Mouse (Mus musculus) CH12.LX (cell line): ENCODE results near the gene Slc52a3. TPM values are rescaled to one million over a fixed set of nuclear protein-coding genes. Genes with fewer than 3 reads are reported as not detected.

Source experiments
- DNase-seq: peaks from one replicate; pipeline ENCODE4 v3.0.0-alpha.2; 2013; ENCODE audit errors: extremely low read depth
- H3K27ac ChIP-seq: 2 replicates; pipeline ENCODE4 v1.5.1; 2012; ENCODE audit warnings: low read depth, mild to moderate bottlenecking, control low read depth, moderate library complexity; ENCODE audit not compliant: insufficient read depth
- H3K27me3 ChIP-seq: replicated peaks from 2 replicates; pipeline ENCODE3; 2012; ENCODE audit warnings: inconsistent platforms
- H3K36me3 ChIP-seq, 2 experiments: replicated peaks in 1 of 2; 2 replicates each; pipeline versions ENCODE3 to v1.6.1; 2012; ENCODE audit warnings: inconsistent platforms in 1 of 2, low read length in 1 of 2, mild to moderate bottlenecking in 1 of 2, mixed read lengths in 1 of 2, moderate library complexity in 1 of 2; ENCODE audit not compliant: control insufficient read depth in 1 of 2, insufficient read depth in 1 of 2
- H3K4me1 ChIP-seq, 2 experiments: 2 replicates each; pipeline ENCODE4 v1.6.1; 2012; ENCODE audit warnings: inconsistent platforms in 1 of 2, moderate library complexity in 1 of 2; ENCODE audit not compliant: insufficient read depth in 2 of 2, control insufficient read depth in 1 of 2
- H3K4me2 ChIP-seq: 2 replicates; pipeline ENCODE4 v1.6.1; 2012; ENCODE audit warnings: low read depth, mild to moderate bottlenecking, control low read depth; ENCODE audit not compliant: poor library complexity, insufficient read depth, severe bottlenecking
- H3K4me3 ChIP-seq, 3 experiments: fragments of 150-350 bp in 1 of 3; sonication (generic) in 1 of 3; replicated peaks in 1 of 3; 2 replicates each; pipeline versions ENCODE3 to v1.5.1; 2011 to 2012; ENCODE audit warnings: low read depth in 2 of 3, low read length in 2 of 3, mild to moderate bottlenecking in 2 of 3, moderate library complexity in 2 of 3, control low read depth in 1 of 3, improper control_type of control experiment in 1 of 3, inconsistent platforms in 1 of 3, mixed read lengths in 1 of 3; ENCODE audit not compliant: poor library complexity in 1 of 3
- H3K79me2 ChIP-seq: replicated peaks from 2 replicates; pipeline ENCODE4 v1.6.1; 2012; ENCODE audit warnings: mild to moderate bottlenecking, moderate library complexity; ENCODE audit not compliant: control insufficient read depth, poor library complexity, insufficient read depth, severe bottlenecking; ENCODE audit errors: extremely low read depth
- H3K9ac ChIP-seq: 2 replicates; pipeline ENCODE4 v1.6.1; 2012; ENCODE audit warnings: low read depth, mild to moderate bottlenecking, control low read depth, moderate library complexity; ENCODE audit not compliant: insufficient read depth
- H3K9me3 ChIP-seq: replicated peaks from 2 replicates; pipeline ENCODE3; 2012; ENCODE audit warnings: low read length, inconsistent platforms, mixed read lengths
- BHLHE40 ChIP-seq: IDR thresholded peaks from 2 replicates; pipeline ENCODE4 v1.6.1; 2011; ENCODE audit warnings: mild to moderate bottlenecking, low read depth, low read length, improper control_type of control experiment
- CHD1 ChIP-seq: IDR thresholded peaks from 2 replicates; pipeline ENCODE4 v1.6.1; 2012; ENCODE audit warnings: low read depth, low read length, improper control_type of control experiment, inconsistent platforms
- CHD2 ChIP-seq: IDR thresholded peaks from 2 replicates; pipeline ENCODE4 v1.6.1; 2011; ENCODE audit warnings: low read length, improper control_type of control experiment
- ELF1 ChIP-seq: IDR thresholded peaks from 2 replicates; pipeline ENCODE4 v1.6.1; 2014; ENCODE audit warnings: low read depth, mild to moderate bottlenecking, inconsistent platforms, low read length, improper control_type of control experiment
- HCFC1 ChIP-seq: IDR thresholded peaks from 2 replicates; pipeline ENCODE4 v1.6.1; 2012; ENCODE audit warnings: low read depth, mild to moderate bottlenecking, inconsistent platforms, low read length, improper control_type of control experiment
- JUN ChIP-seq: IDR thresholded peaks from 2 replicates; pipeline ENCODE4 v1.6.1; 2011; ENCODE audit warnings: low read depth, mild to moderate bottlenecking, low read length, improper control_type of control experiment, moderate library complexity; ENCODE audit not compliant: insufficient read depth
- JUND ChIP-seq: conservative IDR thresholded peaks from 2 replicates; pipeline ENCODE4 v1.6.1; 2011; ENCODE audit warnings: low read depth, low read length, improper control_type of control experiment
- KAT2A ChIP-seq: IDR thresholded peaks from 2 replicates; pipeline ENCODE4 v1.6.1; 2012; ENCODE audit warnings: low read length, improper control_type of control experiment, inconsistent platforms; ENCODE audit not compliant: insufficient replicate concordance
- MAX ChIP-seq: IDR thresholded peaks from 2 replicates; pipeline ENCODE4 v1.6.1; 2011; ENCODE audit warnings: low read length, improper control_type of control experiment
- MAZ ChIP-seq: IDR thresholded peaks from 2 replicates; pipeline ENCODE4 v1.6.1; 2012; ENCODE audit warnings: low read depth, mild to moderate bottlenecking, inconsistent platforms, low read length, improper control_type of control experiment, moderate library complexity
- MEF2A ChIP-seq: IDR thresholded peaks from 2 replicates; pipeline ENCODE4 v1.6.1; 2014; ENCODE audit warnings: low read depth, mild to moderate bottlenecking, inconsistent platforms, low read length, improper control_type of control experiment, borderline replicate concordance
- NELFE ChIP-seq: IDR thresholded peaks from 2 replicates; pipeline ENCODE4 v1.6.1; 2011; ENCODE audit warnings: low read depth, low read length, improper control_type of control experiment
- NRF1 ChIP-seq: IDR thresholded peaks from 2 replicates; pipeline ENCODE4 v1.6.1; 2014; ENCODE audit warnings: low read depth, mild to moderate bottlenecking, inconsistent platforms, low read length, improper control_type of control experiment, moderate library complexity
- PAX5 ChIP-seq: IDR thresholded peaks from 2 replicates; pipeline ENCODE4 v1.6.1; 2012; ENCODE audit warnings: low read length, inconsistent platforms, mixed read lengths
- POLR2A ChIP-seq: IDR thresholded peaks from 2 replicates; pipeline ENCODE4 v1.6.1; 2011; ENCODE audit warnings: low read depth, mild to moderate bottlenecking, improper control_type of control experiment, low read length
- POLR2AphosphoS2 ChIP-seq: IDR thresholded peaks from 2 replicates; pipeline ENCODE4 v1.6.1; 2011; ENCODE audit warnings: low read depth, low read length, improper control_type of control experiment
- RCOR1 ChIP-seq: conservative IDR thresholded peaks from 2 replicates; pipeline ENCODE4 v1.6.1; 2012; ENCODE audit warnings: low read depth, mild to moderate bottlenecking, inconsistent platforms, low read length, improper control_type of control experiment
- SMC3 ChIP-seq: IDR thresholded peaks from 2 replicates; pipeline ENCODE4 v1.6.1; 2011; ENCODE audit warnings: low read depth, low read length, improper control_type of control experiment
- TCF12 ChIP-seq: IDR thresholded peaks from 2 replicates; pipeline ENCODE4 v1.6.1; 2014; ENCODE audit warnings: low read depth, mild to moderate bottlenecking, inconsistent platforms, low read length, improper control_type of control experiment
- UBTF ChIP-seq: IDR thresholded peaks from 2 replicates; pipeline ENCODE4 v1.6.1; 2012; ENCODE audit warnings: low read depth, mild to moderate bottlenecking, inconsistent platforms, low read length, improper control_type of control experiment, moderate library complexity
- USF1 ChIP-seq: IDR thresholded peaks from 2 replicates; pipeline ENCODE4 v1.6.1; 2014; ENCODE audit warnings: low read depth, mild to moderate bottlenecking, inconsistent platforms, low read length, improper control_type of control experiment
- USF2 ChIP-seq: conservative IDR thresholded peaks from 2 replicates; pipeline ENCODE4 v1.6.1; 2011; ENCODE audit warnings: low read depth, low read length, improper control_type of control experiment
- dilution Hi-C: fragments of 300-500 bp; cut with MboI; formaldehyde crosslinking; loops from 2 replicates; pipeline ENCODE4 v1.14.3; 2020; ENCODE audit warnings: low sequenced_read_pairs; ENCODE audit not compliant: extremely low pct_unique_long_range_greater_than_20kb, extremely low pct_ligation_motif_present
- in situ Hi-C: fragments of 300-500 bp; cut with MboI; formaldehyde crosslinking; loops from 3 replicates; pipeline ENCODE4 v1.14.3; 2019; ENCODE audit warnings: low sequenced_read_pairs, low pct_ligation_motif_present, low pct_unique_long_range_greater_than_20kb, mixed read lengths
- polyA plus RNA-seq: library from polyadenylated mRNA; unstranded; fragments of >175 nt; gene quantifications from 2 replicates; pipeline ENCODE4 v1.2.1, GENCODE M21; 2012; ENCODE audit warnings: low read depth; ENCODE audit not compliant: insufficient read length
- total RNA-seq, 2 experiments: library from RNA; depleted of rRNA; stranded (reverse); fragments of 300-350 nt in 1 of 2; fragments of >200 nt in 1 of 2; gene quantifications; 2 replicates each; pipeline ENCODE4 v1.2.3; 2012 to 2014

The Slc52a3 gene
- total and polyA plus RNA-seq, 3 experiments, result 0.17 to 0.55 TPM; not detected in 1

DNA sequence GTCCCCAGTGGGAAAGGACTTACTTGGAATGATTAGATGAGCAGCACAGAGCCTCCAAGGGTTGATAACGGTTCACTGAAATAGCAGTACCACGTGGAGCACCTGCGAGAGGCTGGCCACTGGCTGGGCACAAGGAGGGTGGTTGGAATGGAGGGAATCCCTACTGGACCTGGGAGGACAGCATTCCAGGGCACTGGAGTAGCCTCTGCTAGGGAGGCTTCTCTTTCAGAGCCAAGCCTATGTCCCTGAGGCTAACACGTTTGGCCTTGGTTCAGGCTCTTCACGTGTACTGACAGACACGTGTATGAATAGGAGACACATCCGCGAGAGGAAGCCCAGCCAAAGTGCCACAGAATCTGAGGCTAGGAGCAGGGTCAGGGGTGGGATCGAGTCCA lies 2.2 kb downstream of the Slc52a3 start:
- no peaks in the 10 kb centered on the region for H3K79me2 ChIP-seq
- no peak overlapping the region for H3K4me2 ChIP-seq
- H3K4me3 ChIP-seq, result no peak overlapping the region
- in situ Hi-C loops, result no loop called here
- no peaks in the 10 kb centered on the region for H3K36me3 ChIP-seq
- peaks cover 7 to 32% of the 10 kb centered on the region in 2 experiments for H3K4me1 ChIP-seq
- DNase-seq, result no peak
- peaks cover 78% of the 10 kb centered on the region for H3K27me3 ChIP-seq
- H3K27ac ChIP-seq, result no peak overlapping the region
- no peak overlapping the region for H3K9ac ChIP-seq
- TF ChIP-seq BHLHE40 (no peak), USF2 (no peak), JUND (no peak), MAX (no peak), UBTF (no peak), NRF1 (no peak), CHD1 (no peak), CHD2 (no peak), TCF12 (no peak), NELFE (no peak), USF1 (no peak), POLR2AphosphoS2 (no peak), RCOR1 (no peak), HCFC1 (no peak), PAX5 (no peak)
- TF ChIP-seq, all 38 proteins: peak for 0
- H3K9me3 ChIP-seq, result no peaks in the 10 kb centered on the region
- dilution Hi-C loops, result no loop called here

- Histone ChIP-seq H3K4me1 (peaks cover 7 to 28% of the 10 kb centered on the region in 2 experiments), H3K27me3 (peaks cover 76% of the 10 kb centered on the region), H3K4me3 (no peak overlapping the region), H3K4me2 (no peak overlapping the region), H3K9ac (no peak overlapping the region), H3K27ac (no peak overlapping the region), H3K9me3 (no peaks in the 10 kb centered on the region), H3K79me2 (no peaks in the 10 kb centered on the region), H3K36me3 (no peaks in the 10 kb centered on the region)
- no peak for DNase-seq
- in situ Hi-C loops, result no loop called here
- dilution Hi-C loops, result no loop called here
- TF ChIP-seq KAT2A (no peak), JUN (no peak), ELF1 (no peak), MEF2A (no peak), SMC3 (no peak), POLR2A (no peak), MAZ (no peak), POLR2AphosphoS2 (no peak), HCFC1 (no peak)
These were observed 2.6 kb downstream of the Slc52a3 start for GRCm38 (mm10) chr2:151998932-151999331.
